Mouse (Mus musculus) B cell, adult 62 days (primary cell): ENCODE results near the gene Rab42. TPM values are rescaled to one million over a fixed set of nuclear protein-coding genes. Genes with fewer than 3 reads are reported as not detected.

Experiments
- total RNA-seq: library from RNA; stranded (reverse); gene quantifications from 4 replicates; pipeline ENCODE4 v1.2.4, GENCODE M21; 2023

The Rab42 gene
- not detected in 4 replicates for total RNA-seq

GRCm38 (mm10) chr4:132302939-132303479, at the start of gene Rab42:
Rab42 (minus strand) TSS chr4:132303385.

GRCm38 (mm10) chr4:132329115-132329834, 26.1 kb upstream of the Rab42 start, which contains the start of gene Trnau1ap:
Trnau1ap (minus strand) TSS chr4:132329538.

GRCm38 (mm10) chr4:132274156-132274862, 28.9 kb downstream of the Rab42 start, which contains the start of gene Taf12:
Taf12 (plus strand) TSS chr4:132274375.

DNA sequence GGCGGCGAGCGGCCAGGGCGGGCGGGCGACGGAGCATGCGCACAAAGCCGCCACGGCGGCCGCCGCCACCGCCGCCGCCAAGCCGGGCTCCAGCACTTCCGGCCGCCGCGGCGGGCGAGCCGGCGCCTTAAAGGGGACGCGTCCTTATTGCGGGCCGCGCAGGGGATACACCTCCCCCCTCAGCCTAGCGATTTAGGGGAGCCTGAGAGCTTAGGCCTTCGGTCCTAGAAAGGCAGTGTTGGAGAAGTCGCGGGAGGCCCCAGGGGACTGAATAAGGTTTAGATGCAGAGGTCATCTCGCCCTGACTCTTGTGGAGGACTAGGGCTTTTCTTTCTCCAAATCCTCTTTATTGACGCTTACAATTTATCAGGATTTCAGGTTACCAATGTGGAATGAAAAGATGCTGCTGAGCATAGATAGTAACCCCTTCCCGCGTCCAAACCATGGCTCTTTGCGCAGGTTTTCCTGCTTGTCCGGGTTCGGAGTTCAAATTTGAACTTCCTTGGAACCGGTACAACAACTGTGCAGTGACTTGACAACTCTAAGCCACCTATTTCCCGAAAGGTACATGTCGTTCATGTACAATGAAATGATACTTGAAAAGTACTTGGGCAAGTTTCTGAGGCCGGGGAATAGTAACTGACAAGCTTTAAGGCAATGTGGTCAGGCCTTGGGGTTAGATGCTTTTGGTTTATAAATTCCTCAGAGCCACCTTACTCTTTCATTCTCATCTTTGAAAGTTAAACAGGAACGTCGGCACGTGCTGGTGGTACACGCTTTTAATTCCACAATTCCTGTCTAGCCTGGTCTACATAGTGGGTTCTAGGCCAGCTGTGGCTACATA, 41.4 kb downstream of the Rab42 start, which contains the start of gene Gmeb1:
Gmeb1 (minus strand) TSS at position 89 of the 844 bp plus-strand sequence.

Other genes with a start within 250 kb of the Rab42 start
- 0.33 to 0.58 TPM in 2 of 4 replicates, not detected in the others for gene Gm10300, start 228.7 kb downstream of the Rab42 start, total RNA-seq
- gene Epb41, start 228.1 kb downstream of the Rab42 start, total RNA-seq = 73.5 to 77.8 TPM (median 75.5 TPM) in 4 replicates
- gene Oprd1, start 158.9 kb downstream of the Rab42 start, total RNA-seq = not detected in 4 replicates
- 81.5 to 86.0 TPM (median 84.6 TPM) in 4 replicates for gene Ythdf2, start 91.1 kb downstream of the Rab42 start, total RNA-seq
- 38.8 to 44.4 TPM (median 39.9 TPM) in 4 replicates for gene Gmeb1, start 41.8 kb downstream of the Rab42 start, total RNA-seq
- 30.3 to 34.3 TPM (median 32.2 TPM) in 4 replicates for gene Taf12, start 29.0 kb downstream of the Rab42 start, total RNA-seq
- 32.7 to 41.4 TPM (median 35.7 TPM) in 4 replicates for gene Trnau1ap, start 26.2 kb upstream of the Rab42 start, total RNA-seq
- gene Rcc1, start 50.2 kb upstream of the Rab42 start, total RNA-seq = 14.4 to 22.8 TPM (median 19.2 TPM) in 4 replicates
- 26.5 to 32.2 TPM (median 30.3 TPM) in 4 replicates for gene Phactr4, start 119.1 kb upstream of the Rab42 start, total RNA-seq
- 5.9 to 9.8 TPM (median 7.9 TPM) in 4 replicates for gene Med18, start 160.5 kb upstream of the Rab42 start, total RNA-seq
- 14.1 to 17.0 TPM (median 15.1 TPM) in 4 replicates for gene Sesn2, start 207.1 kb upstream of the Rab42 start, total RNA-seq
- 55.2 to 65.4 TPM (median 56.6 TPM) in 4 replicates for gene Atpif1, start 230.3 kb upstream of the Rab42 start, total RNA-seq
- 92.2 to 111 TPM (median 104 TPM) in 4 replicates for gene Dnajc8, start 232.2 kb upstream of the Rab42 start, total RNA-seq